Mouse (Mus musculus) heart, postnatal 0 days (tissue): ENCODE measurements around the gene Traf3ip2.

ENCODE experiments used
- CTCF ChIP-seq: IDR thresholded peaks from 2 replicates; pipeline ENCODE4 v1.5.1; 2016; ENCODE audit warnings: antibody characterized with exemption, control low read depth, low read depth
- EP300 ChIP-seq: IDR thresholded peaks from 2 replicates; pipeline ENCODE4 v1.6.1; 2016; ENCODE audit warnings: antibody characterized with exemption, low read depth

DNA sequence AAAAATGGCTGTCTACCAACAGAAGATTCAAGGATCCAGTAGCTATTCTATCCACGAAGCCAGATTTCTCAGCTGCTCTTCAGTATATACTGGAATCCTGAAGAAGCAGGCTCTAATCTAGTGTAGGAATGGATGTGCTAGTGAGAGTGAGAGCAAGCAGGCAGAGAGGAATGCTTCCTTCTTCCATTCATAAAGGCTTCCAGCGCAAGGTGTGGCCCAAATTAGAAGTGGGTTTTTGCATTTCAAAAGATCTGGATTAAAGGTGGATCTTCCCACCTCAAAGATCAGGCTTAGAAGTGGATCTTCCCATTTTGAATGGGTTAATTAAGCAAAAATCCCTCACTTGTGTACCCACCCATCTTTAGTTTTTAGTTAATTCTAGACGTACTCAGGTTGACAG lies 37.6 kb downstream of the Traf3ip2 start:
- TF ChIP-seq CTCF, result no peak
- no peak for TF ChIP-seq EP300
